Mouse (Mus musculus) heart, postnatal 14 days (tissue): ENCODE data around the gene Zfp280d. TPM values are rescaled to one million over a fixed set of nuclear protein-coding genes. Genes with fewer than 3 reads are reported as not detected.

Experiments used
- DNase-seq, 2 experiments: peaks; one replicate each; pipeline ENCODE4 v3.0.0; 2021 to 2022
- intact Hi-C: fragments of 180-260 bp; cut with DNase I; formaldehyde crosslinking; loops from one replicate; pipeline ENCODE4 v1.15.1; 2025
- long read RNA-seq, 2 experiments: library from polyadenylated mRNA; stranded (forward); transcript quantifications; one replicate each; pipeline ENCODE4 v2.0.0; 2021
- total RNA-seq, 2 experiments: library from RNA; stranded (reverse); gene quantifications; 2 replicates each; pipeline ENCODE4 v1.2.3; 2021

The Zfp280d gene
- 10 to 100 TPM; 25.1 to 31.1 TPM for total RNA-seq
- long read RNA-seq, experiment 1, full-length matches to known transcripts = 1 of 10 reads
- long read RNA-seq, experiment 1, partial matches to known transcripts = 4 of 10 reads
- long read RNA-seq, experiment 1, other reads (novel, unspliced or antisense) = 5 of 10 reads
- long read RNA-seq, experiment 2, partial matches to known transcripts = 1 of 2 reads
- long read RNA-seq, experiment 2, other reads (novel, unspliced or antisense) = 1 of 2 reads

- DNase-seq = peak; percentile 93 to 94
- intact Hi-C loops = no loop called here
These were observed at the start of gene Zfp280d for GRCm38 (mm10) chr9:72274677-72275076. Gene Zfp280d (plus strand): TSS chr9:72274860.

DNA sequence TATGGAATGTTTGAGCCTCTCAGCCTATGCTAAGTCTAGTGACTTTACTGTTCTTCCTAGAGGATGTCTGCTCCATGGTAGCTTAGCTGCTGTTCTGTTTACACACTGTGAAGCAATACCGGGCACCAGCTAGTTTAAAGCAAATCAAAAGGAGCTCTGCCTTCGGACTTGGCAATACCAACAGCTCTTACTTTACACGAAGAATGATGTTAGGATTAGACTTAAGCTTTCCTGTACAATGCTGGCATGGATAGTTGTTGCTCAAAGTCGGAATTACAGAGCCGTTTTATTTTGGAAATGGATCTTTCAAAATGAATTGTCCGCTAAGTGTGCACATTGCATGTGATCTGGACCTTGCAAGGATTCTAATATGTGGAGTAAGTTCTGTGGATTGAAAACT is 48.1 kb upstream of the Zfp280d start:
- intact Hi-C loops = no loop called here
- no peak for DNase-seq

DNA sequence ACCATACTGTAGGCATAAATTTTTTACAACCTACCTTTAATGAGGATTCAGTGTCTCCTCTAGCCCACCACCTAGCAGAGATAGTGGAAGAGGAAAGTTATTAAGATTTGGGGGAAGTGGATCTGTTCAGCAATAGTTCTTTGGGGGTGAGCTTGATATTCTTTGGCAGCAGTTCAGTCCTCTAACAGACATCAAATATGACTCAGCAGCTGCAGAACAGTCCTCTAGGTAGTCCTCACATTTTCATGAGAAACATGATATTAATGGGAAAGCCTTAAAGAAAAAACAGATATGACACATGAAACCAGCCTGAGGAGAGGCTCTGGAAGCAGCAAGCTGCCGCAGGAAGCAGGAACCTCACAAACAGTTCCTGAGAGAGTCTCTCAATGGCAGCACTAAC is 22.0 kb upstream of the Zfp280d start:
- intact Hi-C loops = no loop called here

DNA sequence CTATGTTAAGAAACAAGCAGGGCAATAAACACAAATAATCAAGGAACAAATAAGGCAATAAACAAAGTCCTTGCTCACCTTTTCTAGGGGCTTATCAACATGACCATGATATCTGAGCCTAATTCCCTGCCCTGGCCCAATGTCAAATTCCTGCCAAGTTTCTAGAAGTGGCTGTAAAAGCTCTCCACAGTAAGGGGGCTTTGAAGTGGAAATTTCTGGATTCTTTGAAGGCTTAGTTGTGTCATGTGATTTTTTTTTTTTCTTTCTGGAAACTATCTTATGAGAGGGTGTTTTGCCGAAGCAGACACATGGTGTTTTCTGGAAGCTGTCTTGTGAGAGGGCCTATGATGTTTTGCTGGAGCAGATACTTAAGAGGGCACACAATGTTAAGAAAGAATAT is 19.4 kb upstream of the Zfp280d start:
- intact Hi-C loops = no loop called here
- DNase-seq = no peak

More for the DNA sequence above, 22.0 kb upstream of the Zfp280d start:
- DNase-seq = no peak

- intact Hi-C loops = no loop called here
- DNase-seq = no peak
These were observed 18.0 kb upstream of the Zfp280d start for GRCm38 (mm10) chr9:72256646-72257045.

GRCm38 (mm10) chr9:72260337-72260736 is 14.3 kb upstream of the Zfp280d start:
- peak in 1 of 2 experiments; percentile 6 for DNase-seq

GRCm38 (mm10) chr9:72264859-72265258 is 9.8 kb upstream of the Zfp280d start:
- DNase-seq = no peak
- intact Hi-C loops = no loop called here

More at GRCm38 (mm10) chr9:72260337-72260736, 14.3 kb upstream of the Zfp280d start:
- intact Hi-C loops = loop anchor here (2.0 kb wide), 1 partner anchor 148 kb away; no protein-coding TSS in a partner anchor

GRCm38 (mm10) chr9:72270146-72270545 is 4.5 kb upstream of the Zfp280d start:
- no peak for DNase-seq
- intact Hi-C loops = no loop called here

- no peak for DNase-seq
- intact Hi-C loops = no loop called here
These were observed 832 bp upstream of the Zfp280d start for GRCm38 (mm10) chr9:72273646-72274410.

DNA sequence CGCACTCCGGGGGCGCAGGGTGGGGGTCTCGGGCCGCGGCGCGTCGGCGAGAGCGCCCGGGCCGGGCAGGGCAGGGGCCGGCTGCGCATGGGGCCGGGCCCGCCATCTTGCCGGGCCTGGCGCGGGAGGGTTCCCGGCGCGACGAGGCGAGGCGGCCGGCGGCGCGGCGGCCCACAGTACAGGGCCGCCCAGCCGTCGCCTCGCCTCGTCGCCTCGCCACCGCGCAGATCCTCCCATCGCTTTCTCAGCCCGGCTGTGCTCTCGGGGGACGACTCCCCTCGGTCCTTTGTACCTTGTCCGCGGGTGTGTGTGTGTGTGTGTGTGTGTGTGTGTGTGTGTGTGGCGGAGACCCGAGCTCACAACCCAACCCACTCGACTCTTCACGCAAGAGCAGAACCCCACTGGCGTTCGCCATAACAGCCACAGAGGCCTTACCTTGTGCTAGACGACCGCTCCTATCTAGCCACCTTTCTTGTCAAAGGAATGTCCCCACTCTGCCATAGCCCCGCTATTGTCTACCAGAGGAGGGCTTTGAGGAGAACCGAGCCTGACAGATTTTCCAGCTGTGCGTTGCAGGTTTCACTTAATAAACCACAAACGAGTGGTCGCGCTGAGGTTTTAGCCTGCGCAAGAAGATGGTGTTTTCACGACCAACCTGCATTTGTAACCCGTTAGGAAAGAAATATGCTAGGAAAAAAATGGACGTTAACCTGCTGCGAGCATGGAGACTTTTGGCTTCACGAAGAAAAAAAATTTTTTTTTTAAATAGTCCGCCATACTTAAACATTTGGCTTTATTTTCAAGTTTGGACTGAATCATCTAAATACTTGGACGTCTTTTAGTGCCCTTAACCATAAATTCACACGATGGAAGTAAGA is 680 bp downstream of the Zfp280d start:
- DNase-seq = peak in 1 of 2 experiments; percentile 57
- intact Hi-C loops = no loop called here

GRCm38 (mm10) chr9:72275979-72276500 is 1.4 kb downstream of the Zfp280d start:
- intact Hi-C loops = no loop called here
- DNase-seq = no peak

DNA sequence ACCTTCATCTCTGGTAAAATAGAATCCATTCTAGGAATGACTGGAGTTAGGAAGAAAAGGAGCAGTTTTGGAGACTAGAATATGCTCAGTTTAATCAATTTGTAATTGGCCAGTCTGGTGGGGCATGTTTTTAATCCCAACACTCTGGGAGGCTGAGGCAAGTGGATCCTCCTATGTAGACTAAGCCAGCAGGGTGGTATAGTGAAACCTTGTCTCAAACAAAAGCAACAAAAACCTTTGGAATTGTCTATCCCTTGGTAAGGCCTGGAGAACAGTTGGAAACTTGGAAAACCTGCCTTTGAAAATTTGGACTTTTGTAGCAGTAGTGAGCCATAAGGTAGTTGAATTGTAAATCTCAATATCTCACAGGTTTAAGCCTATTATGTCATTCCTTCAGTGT is 2.3 kb downstream of the Zfp280d start:
- intact Hi-C loops = no loop called here
- no peak for DNase-seq

DNA sequence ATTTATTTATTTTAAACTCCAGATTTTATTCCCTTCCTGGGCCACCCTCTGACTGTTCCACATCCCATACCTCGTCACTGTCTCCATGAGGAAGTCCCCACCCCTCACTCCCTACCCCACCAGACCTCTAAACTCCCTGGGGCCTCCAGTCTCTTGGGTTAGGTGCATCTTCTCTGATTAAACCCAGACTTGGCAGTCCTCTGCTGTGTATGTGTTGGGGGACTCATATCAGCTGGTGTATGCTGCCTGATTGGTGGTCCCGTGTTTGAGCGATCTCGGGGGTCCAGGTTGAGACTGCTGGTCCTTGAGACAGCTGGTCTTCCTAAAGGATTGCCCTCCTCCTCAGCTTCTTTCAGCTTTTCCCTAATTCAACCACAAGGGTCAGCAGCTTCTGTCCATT is 5.3 kb downstream of the Zfp280d start:
- intact Hi-C loops = no loop called here

GRCm38 (mm10) chr9:72287696-72288095 is 13.0 kb downstream of the Zfp280d start:
- intact Hi-C loops = no loop called here

More for the DNA sequence above, 5.3 kb downstream of the Zfp280d start:
- no peak for DNase-seq

DNA sequence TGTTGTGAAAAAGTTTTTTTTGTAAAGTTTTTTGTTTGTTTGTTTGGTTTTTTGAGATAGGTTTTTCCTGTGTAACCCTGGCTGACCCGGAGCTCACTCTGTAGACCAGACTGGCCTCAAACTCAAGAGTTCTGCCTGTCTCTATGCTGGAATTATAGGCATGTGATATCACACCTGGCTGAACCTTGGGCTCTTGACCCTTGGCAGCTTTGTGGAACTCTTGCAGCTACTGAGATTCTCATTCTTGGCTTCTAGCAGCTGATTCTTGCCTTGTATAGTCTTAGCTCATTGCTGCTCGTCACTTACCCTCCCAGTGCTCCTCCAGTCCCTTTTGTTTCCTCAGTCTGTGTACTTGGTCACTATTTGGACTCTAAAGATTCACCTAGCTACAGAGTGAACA is 13.6 kb downstream of the Zfp280d start:
- peak in 1 of 2 experiments; percentile 41 for DNase-seq
- intact Hi-C loops = no loop called here

More at GRCm38 (mm10) chr9:72287696-72288095, 13.0 kb downstream of the Zfp280d start:
- DNase-seq = no peak

GRCm38 (mm10) chr9:72289094-72289493 is 14.4 kb downstream of the Zfp280d start:
- intact Hi-C loops = no loop called here
- no peak for DNase-seq

DNA sequence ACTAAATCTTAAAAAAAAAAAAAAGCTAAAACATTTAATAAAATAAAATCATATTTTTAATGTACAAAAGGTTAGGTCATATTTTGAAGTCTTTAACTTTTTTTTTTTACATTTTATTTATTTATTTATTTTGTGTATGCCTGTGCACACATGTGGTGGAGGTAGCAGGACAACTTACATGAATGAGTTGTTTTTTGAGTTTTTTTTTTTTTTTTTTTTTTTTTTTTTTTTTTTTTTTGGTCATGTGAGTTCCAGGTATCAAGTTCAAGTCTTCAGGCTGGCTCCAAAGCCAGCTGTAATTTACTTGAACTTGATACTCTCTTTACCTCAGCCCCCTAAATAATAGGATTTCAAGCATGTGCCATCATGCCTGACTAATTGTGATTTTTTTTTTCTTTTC is 19.4 kb downstream of the Zfp280d start:
- intact Hi-C loops = no loop called here
- DNase-seq = no peak

DNA sequence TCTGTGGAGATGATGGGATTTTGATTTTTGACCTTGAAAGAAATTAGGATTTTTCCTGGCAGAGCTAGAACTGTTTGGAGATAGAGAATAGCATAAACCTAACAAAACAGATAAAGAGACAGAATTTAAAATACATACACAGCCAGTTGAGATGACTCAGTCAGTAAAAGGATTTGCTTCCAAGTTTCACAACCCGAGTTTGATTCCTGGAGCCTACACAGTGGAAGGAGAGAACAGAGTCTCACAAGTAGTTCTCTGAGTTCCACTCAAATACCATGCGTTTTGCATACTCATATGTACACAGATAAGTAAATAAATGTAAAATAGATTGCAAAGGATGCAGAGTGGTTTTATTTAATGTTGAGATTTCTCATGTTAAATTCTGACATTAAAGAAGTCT is 35.1 kb downstream of the Zfp280d start:
- intact Hi-C loops = loop anchor here (5.0 kb wide), 1 partner anchor 38 kb away; no protein-coding TSS in a partner anchor
- no peak for DNase-seq

- intact Hi-C loops = no loop called here
- no peak for DNase-seq
These were observed 58.6 kb downstream of the Zfp280d start for GRCm38 (mm10) chr9:72333221-72333620.

GRCm38 (mm10) chr9:72336069-72336468 is 61.4 kb downstream of the Zfp280d start:
- intact Hi-C loops = no loop called here
- DNase-seq = no peak

DNA sequence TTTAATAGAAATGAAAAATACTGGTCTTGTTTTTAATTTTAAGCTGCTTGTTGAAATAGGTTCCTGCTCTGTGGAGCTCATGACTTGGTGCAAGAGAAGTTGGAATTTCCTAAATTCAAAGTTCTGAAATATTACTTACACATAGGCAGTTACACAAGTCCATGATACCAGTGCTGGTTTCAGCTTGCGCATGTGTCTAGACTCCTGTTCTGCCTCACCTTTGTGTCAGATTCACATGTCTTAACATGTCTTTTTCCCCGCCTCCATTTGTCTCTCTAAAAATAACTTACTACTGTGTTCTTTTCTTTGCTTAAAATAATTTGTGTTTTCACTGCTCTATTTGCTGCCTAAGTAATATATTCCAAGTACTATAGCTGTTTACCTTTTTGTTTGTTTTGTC is 64.5 kb downstream of the Zfp280d start:
- intact Hi-C loops = no loop called here
- no peak for DNase-seq
